Mouse (Mus musculus): Measurements from ENCODE around the gene Emc9. TPM values are rescaled to one million over a fixed set of nuclear protein-coding genes. Genes with fewer than 3 reads are reported as not detected.

The Emc9 gene
- total RNA-seq, 2 experiments from 2014 or later, result 38.6 to 39.4 TPM

Other genes starting within 250 kb of the Emc9 start
- 10 to 100 TPM; 30.5 to 40.5 TPM for gene Dhrs4, start 106.5 kb downstream of the Emc9 start, total RNA-seq (2021)
- gene Carmil3, start 94.7 kb downstream of the Emc9 start, total RNA-seq (2021), result 1 to 10 TPM in 1 of 2 experiments, under 1 TPM in 1; 0.74 to 1.3 TPM
- under 1 TPM in 1 of 2 experiments, not detected in 1; 0.16 TPM for gene Cpne6, start 74.9 kb downstream of the Emc9 start, total RNA-seq (2021)
- not detected for gene Nrl, start 60.3 kb downstream of the Emc9 start, total RNA-seq (2021)
- 10 to 100 TPM; 11.5 to 13.8 TPM for gene Pck2, start 45.0 kb downstream of the Emc9 start, total RNA-seq (2021)
- 10 to 100 TPM; 76.5 to 87.8 TPM for gene Dcaf11, start 25.3 kb downstream of the Emc9 start, total RNA-seq (2021)
- gene A730061H03Rik, start 24.9 kb downstream of the Emc9 start, total RNA-seq (2021), result not detected
- 100 to 1,000 TPM; 415 to 455 TPM for gene Fitm1, start 9.7 kb downstream of the Emc9 start, total RNA-seq (2021)
- 10 to 100 TPM; 48.3 to 49.7 TPM for gene Psme1, start 7.2 kb downstream of the Emc9 start, total RNA-seq (2021)
- 10 to 100 TPM; 57.5 to 63.2 TPM for gene Psme2, start 5.8 kb upstream of the Emc9 start, total RNA-seq (2021)
- gene Rnf31, start 6.4 kb upstream of the Emc9 start, total RNA-seq (2021), result 10 to 100 TPM in 1 of 2 experiments, 1 to 10 TPM in 1; 9.4 to 11.7 TPM
- gene Irf9, start 18.3 kb upstream of the Emc9 start, total RNA-seq (2021), result 1 to 10 TPM; 3.9 to 4.8 TPM
- under 1 TPM; 0.53 to 0.72 TPM for gene Rec8, start 32.7 kb upstream of the Emc9 start, total RNA-seq (2021)
- gene Ipo4, start 50.7 kb upstream of the Emc9 start, total RNA-seq (2021), result 10 to 100 TPM; 52.5 to 62.0 TPM
- under 1 TPM; 0.27 to 0.96 TPM for gene Gm49378, start 52.6 kb upstream of the Emc9 start, total RNA-seq (2021)
- 10 to 100 TPM; 21.5 TPM for gene Tm9sf1, start 58.5 kb upstream of the Emc9 start, total RNA-seq (2021)
- gene Tssk4, start 64.9 kb upstream of the Emc9 start, total RNA-seq (2021), result under 1 TPM; 0.12 to 0.49 TPM
- 10 to 100 TPM; 17.8 to 19.7 TPM for gene Mdp1, start 75.2 kb upstream of the Emc9 start, total RNA-seq (2021)
- 1 to 10 TPM; 4.0 to 4.3 TPM for gene Gmpr2, start 86.6 kb upstream of the Emc9 start, total RNA-seq (2021)
- 100 to 1,000 TPM; 200 to 201 TPM for gene Nedd8, start 86.8 kb upstream of the Emc9 start, total RNA-seq (2021)
- gene Tinf2, start 96.5 kb upstream of the Emc9 start, total RNA-seq (2021), result 10 to 100 TPM; 10.3 to 11.2 TPM
- under 1 TPM; 0.16 to 0.35 TPM for gene Tgm1, start 128.6 kb upstream of the Emc9 start, total RNA-seq (2021)
- 1 to 10 TPM; 8.2 to 9.3 TPM for gene Rabggta, start 137.0 kb upstream of the Emc9 start, total RNA-seq (2021)
- 10 to 100 TPM; 28.5 to 30.2 TPM for gene Dhrs1, start 160.4 kb upstream of the Emc9 start, total RNA-seq (2021)
- 10 to 100 TPM; 12.1 to 13.9 TPM for gene Nop9, start 160.4 kb upstream of the Emc9 start, total RNA-seq (2021)
- gene Cideb, start 173.2 kb upstream of the Emc9 start, total RNA-seq (2021), result not detected
- under 1 TPM in 1 of 2 experiments, not detected in 1; 0.12 TPM for gene Ltb4r2, start 176.1 kb upstream of the Emc9 start, total RNA-seq (2021)
- under 1 TPM; 0.22 to 0.39 TPM for gene Ltb4r1, start 180.7 kb upstream of the Emc9 start, total RNA-seq (2021)
- 1 to 10 TPM; 7.1 to 8.6 TPM for gene Adcy4, start 198.8 kb upstream of the Emc9 start, total RNA-seq (2021)
- 1 to 10 TPM; 2.4 to 2.6 TPM for gene Ripk3, start 203.6 kb upstream of the Emc9 start, total RNA-seq (2021)
- 1 to 10 TPM; 7.4 to 7.5 TPM for gene Nfatc4, start 237.8 kb upstream of the Emc9 start, total RNA-seq (2021)

Measured in gastrocnemius, postnatal 14 days (tissue).